Mouse (Mus musculus): ENCODE measurements around the gene Dusp7.

- no peak for TF ChIP-seq CTCF (IDR thresholded peaks at IDR 0.05; ENCODE audit: control insufficient read depth, insufficient read depth, insufficient read length)
- TF ChIP-seq MYOG (IDR thresholded peaks at IDR 0.05; ENCODE audit: control insufficient read depth, extremely low read depth, insufficient read length), result no peak
These were observed 5.5 kb downstream of the Dusp7 start for GRCm38 (mm10) chr9:106373973-106374372.
